Mouse (Mus musculus) spleen, postnatal 4 days (tissue): ENCODE data around the gene Slc22a6.

Experiments
- DNase-seq, 2 experiments: peaks; one replicate each; pipeline ENCODE4 v3.0.0; 2022; ENCODE audit warnings: low spot score in 2 of 2

Gene Slc22a6

GRCm38 (mm10) chr19:8617904-8618303 lies at the start of gene Slc22a6:
Slc22a6 (plus strand) TSS chr19:8618039.
- DNase-seq = no peak

- no peak for DNase-seq
Measured at GRCm38 (mm10) chr19:8569453-8569863, 48.4 kb upstream of the Slc22a6 start.

GRCm38 (mm10) chr19:8570341-8571040 lies 47.3 kb upstream of the Slc22a6 start:
- no peak for DNase-seq

GRCm38 (mm10) chr19:8571746-8572145 lies 46.1 kb upstream of the Slc22a6 start:
- no peak for DNase-seq

GRCm38 (mm10) chr19:8572485-8572884 lies 45.4 kb upstream of the Slc22a6 start:
- DNase-seq = no peak

- no peak for DNase-seq
Measured at GRCm38 (mm10) chr19:8577432-8577831, 40.4 kb upstream of the Slc22a6 start.

- DNase-seq = peak in 1 of 2 experiments; percentile 71
Measured at GRCm38 (mm10) chr19:8578293-8578969, 39.4 kb upstream of the Slc22a6 start.

GRCm38 (mm10) chr19:8578970-8579342 lies 38.9 kb upstream of the Slc22a6 start:
- DNase-seq = no peak

GRCm38 (mm10) chr19:8585298-8585697 lies 32.5 kb upstream of the Slc22a6 start:
- DNase-seq = no peak

GRCm38 (mm10) chr19:8585899-8586298 lies 31.9 kb upstream of the Slc22a6 start:
- DNase-seq = no peak

- DNase-seq = no peak
Measured at GRCm38 (mm10) chr19:8586350-8586749, 31.5 kb upstream of the Slc22a6 start.

- DNase-seq = no peak
Measured at GRCm38 (mm10) chr19:8587315-8587714, 30.5 kb upstream of the Slc22a6 start.

GRCm38 (mm10) chr19:8590954-8591353 lies 26.9 kb upstream of the Slc22a6 start, which contains the start of gene Slc22a8:
Slc22a8 (plus strand) TSS chr19:8591254.
- DNase-seq = no peak

GRCm38 (mm10) chr19:8592155-8592554 lies 25.7 kb upstream of the Slc22a6 start:
- DNase-seq = peak in 1 of 2 experiments; percentile 31

- DNase-seq = no peak
Measured at GRCm38 (mm10) chr19:8592873-8593408, 24.9 kb upstream of the Slc22a6 start.

- DNase-seq = no peak
Measured at GRCm38 (mm10) chr19:8593833-8594232, 24.0 kb upstream of the Slc22a6 start.

GRCm38 (mm10) chr19:8594518-8594917 lies 23.3 kb upstream of the Slc22a6 start:
- no peak for DNase-seq

- no peak for DNase-seq
Measured at GRCm38 (mm10) chr19:8597269-8597668, 20.6 kb upstream of the Slc22a6 start.

- DNase-seq = no peak
Measured at GRCm38 (mm10) chr19:8599229-8599628, 18.6 kb upstream of the Slc22a6 start.

- no peak for DNase-seq
Measured at GRCm38 (mm10) chr19:8601922-8602321, 15.9 kb upstream of the Slc22a6 start.

- DNase-seq = peak in 1 of 2 experiments; percentile 23
Measured at GRCm38 (mm10) chr19:8602914-8603313, 14.9 kb upstream of the Slc22a6 start.

GRCm38 (mm10) chr19:8604536-8605240 lies 13.2 kb upstream of the Slc22a6 start:
- DNase-seq = no peak
